Mouse (Mus musculus) heart, postnatal 4 days (tissue): ENCODE results near the gene Nsd1. TPM values are rescaled to one million over a fixed set of nuclear protein-coding genes. Genes with fewer than 3 reads are reported as not detected.
"Not testable (repeated sequence)": the region's sequence is repeated elsewhere in the genome, so short reads cannot be mapped to it uniquely, and the experiment has no call there.

Experiments
- DNase-seq: peaks from one replicate; pipeline ENCODE4 v3.0.0; 2021
- total RNA-seq, 2 experiments: library from RNA; stranded (reverse); gene quantifications; 2 replicates each; pipeline ENCODE4 v1.2.3; 2021

Gene Nsd1
- 100 to 1,000 TPM; 107 to 108 TPM for total RNA-seq

GRCm38 (mm10) chr13:55209649-55210192 is at the start of gene Nsd1:
Gene Nsd1 (plus strand): TSS chr13:55209782.
- DNase-seq = peak; percentile 19

GRCm38 (mm10) chr13:55162365-55162764 is 47.2 kb upstream of the Nsd1 start:
- no peak for DNase-seq

- DNase-seq = peak; percentile 33
Observed at GRCm38 (mm10) chr13:55163553-55163952, 46.0 kb upstream of the Nsd1 start.

GRCm38 (mm10) chr13:55165831-55166339 is 43.7 kb upstream of the Nsd1 start:
- DNase-seq = no peak

GRCm38 (mm10) chr13:55166806-55167725 is 42.5 kb upstream of the Nsd1 start:
- no peak for DNase-seq

GRCm38 (mm10) chr13:55167798-55168197 is 41.8 kb upstream of the Nsd1 start:
- DNase-seq = no peak

- DNase-seq = no peak
Observed at GRCm38 (mm10) chr13:55168255-55168654, 41.3 kb upstream of the Nsd1 start.

- peak; percentile 69 for DNase-seq
Observed at GRCm38 (mm10) chr13:55168958-55169369, 40.6 kb upstream of the Nsd1 start.

GRCm38 (mm10) chr13:55171517-55172335 is 37.9 kb upstream of the Nsd1 start:
- peak; percentile 72 for DNase-seq

- no peak for DNase-seq
Observed at GRCm38 (mm10) chr13:55172336-55172770, 37.2 kb upstream of the Nsd1 start.

- DNase-seq = no peak
Observed at GRCm38 (mm10) chr13:55174347-55174746, 35.2 kb upstream of the Nsd1 start.

- no peak for DNase-seq
Observed at GRCm38 (mm10) chr13:55176265-55176664, 33.3 kb upstream of the Nsd1 start.

- DNase-seq = peak; percentile 45
Observed at GRCm38 (mm10) chr13:55177903-55178496, 31.6 kb upstream of the Nsd1 start.

GRCm38 (mm10) chr13:55178556-55178955 is 31.0 kb upstream of the Nsd1 start:
- peak; percentile 84 for DNase-seq

GRCm38 (mm10) chr13:55179591-55179990 is 30.0 kb upstream of the Nsd1 start:
- no peak for DNase-seq

GRCm38 (mm10) chr13:55181786-55182172 is 27.8 kb upstream of the Nsd1 start:
- no peak for DNase-seq

GRCm38 (mm10) chr13:55182173-55182894 is 27.2 kb upstream of the Nsd1 start:
- peak; percentile 77 for DNase-seq

GRCm38 (mm10) chr13:55183382-55183781 is 26.2 kb upstream of the Nsd1 start:
- no peak for DNase-seq

- DNase-seq = not testable (repeated sequence)
Observed at GRCm38 (mm10) chr13:55187062-55187461, 22.5 kb upstream of the Nsd1 start.

- no peak for DNase-seq
Observed at GRCm38 (mm10) chr13:55189531-55190107, 20.0 kb upstream of the Nsd1 start.
